Mouse (Mus musculus): Measurements from ENCODE around the gene Prep.

GRCm38 (mm10) chr10:45121637-45122036 lies 54.6 kb downstream of the Prep start:
- TF ChIP-seq CTCF (conservative IDR thresholded peaks at IDR 0.05; ENCODE audit: insufficient read depth, insufficient read length, low read depth, low read length) (no peak), POLR2A (IDR thresholded peaks at IDR 0.05; ENCODE audit: low read depth, low read length) (no peak)
